Mouse (Mus musculus) cerebellum, adult 11-12 months (tissue): ENCODE data around the gene Cdca5.

Source experiments
- DNase-seq: peaks from one replicate; pipeline ENCODE4 v3.0.0; 2022

Gene Cdca5

DNA sequence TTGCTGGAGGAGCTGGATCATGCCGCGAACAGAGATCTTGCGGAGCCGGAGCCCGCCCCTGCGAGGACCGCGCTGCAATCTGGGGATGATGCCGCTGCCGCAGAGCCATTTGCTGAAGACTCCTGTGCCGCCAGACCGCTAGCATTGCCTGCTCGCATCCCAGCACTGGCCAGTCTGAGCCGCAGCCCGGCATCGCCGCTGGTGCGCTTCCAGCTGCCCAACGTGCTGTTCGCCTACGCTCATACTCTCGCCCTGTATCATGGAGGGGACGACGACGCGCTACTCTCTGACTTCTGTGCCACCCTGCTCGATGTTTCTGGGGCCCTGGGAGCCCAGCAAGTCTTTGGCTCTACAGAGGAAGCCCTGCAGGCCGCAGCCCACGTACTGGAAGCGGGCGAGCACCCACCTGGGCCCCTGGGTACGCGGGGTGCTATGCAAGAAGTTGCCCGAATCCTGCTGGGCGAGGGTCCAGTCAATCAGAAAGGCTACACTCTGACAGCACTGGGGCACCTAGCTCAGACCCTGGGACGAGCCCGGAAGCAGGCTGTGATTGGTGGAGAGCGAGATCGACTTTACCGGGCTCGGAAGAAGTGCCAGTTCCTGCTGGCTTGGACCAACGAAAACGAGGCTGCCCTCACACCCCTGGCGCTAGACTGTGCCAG is 23.0 kb upstream of the Cdca5 start:
- DNase-seq: peak; percentile 59

DNA sequence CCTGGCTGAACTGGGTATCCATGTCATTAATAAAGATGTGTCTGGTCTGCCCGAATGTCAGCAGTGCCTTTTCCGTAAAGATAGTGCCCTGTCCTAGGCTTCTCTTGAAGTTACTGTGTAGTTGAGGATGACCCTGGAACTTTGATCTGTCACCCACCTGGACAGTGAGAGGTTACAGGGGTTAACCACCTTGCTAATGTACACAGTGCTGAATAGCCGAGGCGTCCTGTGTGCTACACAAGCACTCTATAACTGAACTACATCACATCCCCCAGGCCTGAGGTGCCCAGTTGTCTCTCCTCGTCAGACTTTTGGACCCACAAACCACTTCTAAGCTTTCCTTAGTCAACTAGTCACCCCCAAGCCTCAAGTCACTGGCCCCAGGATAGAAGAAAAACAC is 22.4 kb upstream of the Cdca5 start:
- no peak for DNase-seq

DNA sequence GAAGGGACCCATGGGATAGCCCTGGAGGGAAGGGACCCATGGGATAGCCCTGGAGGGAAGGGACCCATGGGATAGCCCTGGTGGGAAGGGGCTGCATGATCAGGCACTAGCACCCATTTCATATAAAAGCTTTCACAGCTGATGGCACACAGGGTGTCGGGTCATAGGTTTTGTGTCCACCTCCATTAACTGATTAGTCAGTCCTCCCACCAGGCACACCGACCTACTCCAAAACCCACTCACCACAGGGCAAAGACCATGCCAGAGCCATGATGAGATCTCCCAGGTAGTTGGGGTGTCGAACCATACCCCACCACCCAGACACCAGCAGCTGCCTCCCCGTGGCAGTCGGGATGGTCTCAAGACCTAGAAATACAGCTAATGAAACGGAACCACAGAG is 21.7 kb upstream of the Cdca5 start:
- DNase-seq: peak; percentile 36

DNA sequence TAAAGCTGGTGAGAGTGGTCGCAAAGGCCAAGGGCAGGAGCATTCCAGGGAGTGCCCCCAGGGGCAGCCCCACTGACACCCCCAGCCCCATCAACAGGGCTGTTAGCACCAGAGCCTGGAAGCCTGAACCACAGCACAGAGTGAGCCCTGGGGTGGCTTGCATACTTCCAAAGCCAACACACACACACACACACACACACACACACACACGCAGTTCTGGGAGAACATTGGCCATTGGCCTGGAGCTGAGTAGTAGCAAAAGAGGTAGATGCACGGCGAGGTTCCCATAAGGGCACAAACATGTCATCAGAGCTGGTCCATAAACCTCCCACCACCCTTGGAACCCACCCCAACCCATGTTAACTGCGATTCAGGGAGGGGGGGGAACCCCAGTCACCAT is 18.2 kb upstream of the Cdca5 start:
- no peak for DNase-seq

DNA sequence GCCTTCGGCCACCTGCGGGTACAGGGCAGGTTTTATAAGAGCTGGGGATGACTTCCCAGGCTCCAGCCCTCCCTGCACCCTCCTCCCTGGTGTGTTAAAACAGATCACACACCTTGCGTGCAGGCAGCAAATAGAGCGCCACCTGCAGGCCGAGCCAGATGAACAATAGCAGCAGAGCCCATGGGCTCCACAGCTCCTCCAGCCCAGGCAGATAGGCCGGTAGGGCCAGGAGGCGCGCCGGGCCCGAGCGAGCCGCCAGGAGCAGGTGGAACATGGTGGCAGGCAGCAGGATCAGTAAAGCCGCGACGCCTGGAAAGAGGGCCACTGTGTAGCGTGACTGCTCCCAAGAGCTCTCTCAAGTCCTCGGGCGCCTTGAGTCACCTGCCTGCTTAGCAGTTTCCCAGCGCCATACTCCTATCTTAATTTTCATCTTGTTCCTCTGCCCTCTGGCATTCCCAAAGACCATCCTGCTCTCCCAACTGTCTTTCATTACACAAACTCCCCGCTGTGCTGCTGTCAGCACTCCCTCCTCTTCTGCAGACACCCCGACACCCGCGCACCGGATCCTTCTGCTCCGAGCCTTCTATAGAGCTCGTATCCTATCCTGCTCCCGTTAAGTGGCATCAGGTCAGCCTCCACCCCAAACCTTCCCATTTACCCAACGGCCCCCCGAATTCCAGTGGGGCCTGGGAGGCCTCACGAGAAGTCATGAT is 17.6 kb upstream of the Cdca5 start:
- DNase-seq: peak; percentile 90

DNA sequence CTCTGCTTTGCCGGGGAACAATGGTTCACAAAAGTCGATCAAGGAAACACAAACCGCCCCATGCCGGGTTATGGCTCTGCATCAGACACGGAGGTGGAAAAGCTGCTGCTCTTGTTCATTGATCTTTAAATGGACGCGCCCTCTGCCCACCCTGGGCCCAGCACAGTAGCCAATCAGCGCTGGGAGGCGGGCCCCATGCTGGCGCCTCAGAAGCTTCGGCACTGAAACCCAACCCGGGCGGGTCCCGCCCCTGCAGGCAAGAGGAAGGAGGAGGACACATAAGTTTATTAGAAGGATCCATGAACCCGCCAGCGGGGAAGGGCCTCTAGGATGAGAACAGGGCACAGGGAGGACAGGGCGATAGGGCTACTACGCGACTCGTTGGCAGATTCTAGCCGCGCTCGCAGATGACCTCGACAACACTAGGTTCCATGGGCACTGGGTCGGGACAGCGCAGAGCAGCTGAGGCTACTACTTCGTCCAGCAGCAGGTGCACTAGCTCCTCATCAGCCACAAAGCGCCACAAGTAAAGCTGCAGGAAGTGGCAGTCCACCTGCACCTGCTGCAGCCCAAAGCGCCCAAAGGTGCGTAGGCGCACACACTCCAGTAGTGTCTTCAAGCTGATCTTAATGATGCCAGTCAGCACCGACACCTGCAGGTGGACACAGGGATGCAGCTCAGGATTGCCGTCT is 16.9 kb upstream of the Cdca5 start, which contains the start of gene Tm7sf2:
Tm7sf2 (minus strand) TSS at position 650 of the 692 bp plus-strand sequence.
- peak; percentile 86 for DNase-seq

DNA sequence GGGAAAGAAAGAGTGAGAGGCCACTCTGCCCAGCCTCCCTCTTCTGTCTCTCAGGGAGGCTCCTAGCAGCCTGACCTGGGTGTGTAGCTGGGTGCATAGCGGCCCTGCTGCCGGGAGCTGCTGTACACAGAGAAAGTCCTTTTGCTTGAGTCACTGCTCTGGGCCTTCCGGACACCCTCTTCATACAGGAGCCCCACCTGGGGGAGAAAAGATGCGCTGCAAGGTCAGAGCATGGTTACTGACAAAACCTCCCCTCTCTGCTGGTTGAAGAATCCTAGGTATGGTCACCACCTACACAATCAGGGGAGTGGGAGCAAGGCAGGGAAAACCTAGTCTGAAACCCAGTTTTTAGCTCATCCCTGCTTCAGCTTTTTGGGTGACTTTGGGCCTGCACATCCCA is 15.8 kb upstream of the Cdca5 start:
- no peak for DNase-seq

DNA sequence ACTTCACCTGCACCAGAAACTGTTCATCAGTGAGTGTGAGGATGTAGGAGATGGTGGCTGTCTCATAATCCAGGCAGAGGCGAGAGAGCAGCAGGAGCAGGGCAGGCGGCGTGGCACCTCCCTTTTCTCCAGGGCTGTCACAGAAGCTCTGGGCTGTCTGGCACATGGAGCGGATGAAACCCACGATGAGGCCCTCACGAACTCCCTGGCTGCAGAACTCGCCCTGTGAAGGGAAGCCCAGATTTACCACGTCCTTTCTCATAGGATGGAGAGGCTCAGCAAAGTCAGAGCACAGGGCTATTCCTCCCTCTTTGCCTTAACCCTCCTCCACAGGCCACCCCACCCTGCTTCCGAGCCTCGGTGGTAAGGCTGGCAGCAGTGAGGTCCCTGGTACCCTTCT is 14.9 kb upstream of the Cdca5 start:
- no peak for DNase-seq

DNA sequence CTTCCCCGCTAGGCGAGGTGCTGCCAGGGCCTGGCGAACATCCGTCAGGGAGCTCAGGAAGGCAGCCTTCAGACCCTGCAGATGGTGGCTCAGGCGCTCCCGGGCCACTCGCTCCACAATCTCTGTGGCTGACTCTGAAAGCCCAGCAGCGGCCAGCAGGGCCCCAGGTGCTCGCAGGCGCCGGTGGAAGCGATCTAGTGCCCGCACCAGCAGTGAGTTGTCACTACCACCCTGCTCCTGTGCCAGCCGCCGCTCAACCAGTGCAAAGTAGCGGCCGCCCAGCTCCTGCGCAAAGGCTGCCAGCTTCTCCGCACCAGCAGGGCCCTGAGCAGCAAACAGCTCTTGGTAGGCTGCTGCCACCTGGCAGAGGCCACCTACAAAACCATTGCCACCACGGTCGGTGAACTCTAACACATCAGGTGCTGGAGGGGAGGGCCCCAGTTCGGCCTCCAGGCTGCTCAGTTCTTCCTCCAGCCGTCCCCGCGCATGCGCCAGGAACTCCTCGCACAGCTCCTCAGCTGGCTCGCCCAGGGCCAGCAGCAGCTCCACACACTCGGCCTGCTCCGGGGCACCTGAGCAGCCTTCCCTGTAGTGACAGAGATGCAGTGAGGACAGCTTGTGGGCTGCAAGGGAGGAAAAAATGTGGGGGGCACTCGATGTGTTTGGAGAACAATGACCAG is 14.1 kb upstream of the Cdca5 start:
- no peak for DNase-seq

DNA sequence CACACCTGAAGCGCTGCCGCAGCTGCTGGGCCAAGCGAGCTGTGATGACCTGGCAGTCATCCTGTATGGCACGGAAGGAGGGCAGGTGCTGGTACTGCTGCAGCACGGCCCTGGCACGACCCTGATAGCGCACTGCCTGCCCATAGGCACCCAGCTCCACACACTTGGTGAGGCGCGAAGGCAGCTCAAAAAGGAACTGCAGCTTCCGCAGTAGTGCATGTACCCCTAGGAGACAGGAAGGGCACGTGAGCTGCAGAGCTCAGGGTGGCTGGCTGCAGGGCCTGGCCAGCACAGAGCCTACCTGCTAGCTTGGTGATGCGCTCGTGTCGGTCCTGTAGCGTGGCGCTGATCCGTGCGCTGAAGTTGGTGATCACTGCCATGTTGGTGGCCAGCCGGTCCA is 13.5 kb upstream of the Cdca5 start:
- DNase-seq: no peak

DNA sequence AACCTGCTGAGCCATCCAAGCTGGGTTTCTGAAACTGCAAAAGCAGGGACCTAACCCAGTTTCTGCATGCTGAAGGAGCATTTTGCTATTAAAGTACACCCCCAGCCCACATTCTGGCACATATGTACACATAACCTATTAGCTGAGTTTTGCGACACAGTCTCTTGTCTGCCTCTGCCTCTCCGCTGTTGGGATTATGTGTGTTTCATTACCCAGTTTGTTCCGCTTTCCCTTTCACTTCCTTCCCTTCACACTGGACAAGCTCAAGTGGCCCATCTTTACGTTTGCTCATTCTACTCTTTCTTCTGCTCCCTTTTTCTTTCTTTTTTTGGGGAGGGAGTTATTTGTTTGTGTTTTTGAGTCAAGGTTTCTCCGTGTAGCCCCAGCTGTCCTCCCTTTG is 10.9 kb upstream of the Cdca5 start:
- DNase-seq: no peak

DNA sequence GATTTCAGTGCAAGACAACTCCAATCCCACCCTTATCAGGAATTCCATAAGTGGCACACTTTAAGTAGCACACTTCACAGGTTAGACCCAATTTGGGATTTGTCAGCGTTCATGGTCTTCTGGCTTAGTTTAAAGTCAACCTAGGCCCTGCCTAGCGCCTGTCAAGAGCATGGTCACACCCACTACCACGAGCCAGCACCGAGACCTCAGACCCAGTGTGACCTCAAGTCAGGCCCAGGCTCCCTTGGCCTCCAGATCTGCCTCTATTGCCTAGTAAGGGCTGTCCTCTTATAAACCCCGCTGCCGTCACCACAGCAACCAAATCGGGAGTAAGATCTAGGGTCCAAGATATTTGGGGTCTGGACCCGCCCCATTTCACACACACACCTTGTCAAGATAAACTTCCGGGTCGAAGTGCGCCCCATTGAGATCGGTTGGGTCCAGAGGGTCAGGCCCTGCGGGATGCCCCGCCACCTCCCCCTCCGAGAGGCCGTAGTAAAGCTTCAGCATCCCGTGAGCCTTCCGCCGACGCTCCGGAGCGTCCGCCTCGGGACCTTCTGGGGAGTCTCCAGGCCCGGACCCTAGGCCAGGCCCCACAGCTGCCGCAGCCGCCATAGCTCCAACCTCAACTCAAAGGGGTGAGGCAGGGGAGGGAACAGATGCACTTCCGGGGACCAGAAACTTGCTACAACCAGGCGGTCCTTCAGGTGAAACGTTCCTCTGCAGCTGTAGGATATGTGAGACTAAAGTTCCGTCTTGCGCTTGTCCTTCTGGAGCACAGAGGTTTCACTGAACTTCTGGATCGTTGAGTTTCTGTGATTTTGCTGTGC is 8.0 kb upstream of the Cdca5 start, which contains the start of gene Vps51:
Vps51 (minus strand) TSS at position 668 of the 830 bp plus-strand sequence.
- peak; percentile 84 for DNase-seq

DNA sequence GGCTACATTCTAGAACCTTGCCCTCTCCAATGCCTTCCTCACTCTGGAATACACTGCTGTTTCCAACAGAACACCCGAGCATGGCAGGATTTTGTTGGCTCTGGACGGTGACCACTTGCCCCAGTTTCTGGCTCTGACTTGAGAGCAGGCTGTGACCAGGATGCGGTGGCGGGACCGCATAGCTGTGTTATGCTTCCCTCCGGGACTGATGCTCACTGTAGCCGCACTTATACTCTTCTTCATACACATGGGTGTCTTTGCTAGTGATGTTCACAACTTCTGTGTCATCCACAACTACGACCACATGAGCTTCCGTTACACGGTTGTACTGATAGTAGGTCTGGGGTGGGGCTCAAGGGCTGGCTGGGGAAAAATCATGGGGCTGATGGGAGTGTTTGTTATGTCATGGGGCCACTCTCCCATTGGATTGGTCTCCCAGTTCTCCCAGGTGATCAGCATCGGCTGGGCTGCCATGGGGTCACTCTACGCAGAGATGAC is 4.8 kb upstream of the Cdca5 start, which contains the start of gene Tmem262:
Tmem262 (plus strand) TSS at position 51 of the 498 bp plus-strand sequence.
- no peak for DNase-seq

DNA sequence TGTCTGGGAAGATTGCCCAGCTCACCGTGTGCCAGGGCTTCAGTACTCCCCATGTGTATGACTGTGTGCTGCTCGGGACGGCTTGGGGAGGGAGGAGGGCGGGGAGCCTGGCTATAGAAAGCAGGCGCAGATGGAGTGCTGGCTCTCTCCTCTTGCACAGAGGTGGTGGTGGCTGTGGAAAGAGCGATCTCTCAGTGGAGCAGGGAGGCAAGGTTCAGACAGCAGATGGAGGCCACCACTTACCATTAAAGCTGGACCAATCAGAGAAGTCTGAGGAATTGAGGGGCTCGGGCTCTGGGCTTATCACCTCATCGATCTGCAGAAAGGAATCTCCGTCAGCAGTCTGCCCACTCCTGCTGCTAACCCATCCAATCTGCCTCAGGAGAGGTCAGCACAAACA is 2.6 kb upstream of the Cdca5 start, which contains the start of gene Gm28374:
Gm28374 (minus strand) TSS at position 101 of the 400 bp plus-strand sequence.
- no peak for DNase-seq

DNA sequence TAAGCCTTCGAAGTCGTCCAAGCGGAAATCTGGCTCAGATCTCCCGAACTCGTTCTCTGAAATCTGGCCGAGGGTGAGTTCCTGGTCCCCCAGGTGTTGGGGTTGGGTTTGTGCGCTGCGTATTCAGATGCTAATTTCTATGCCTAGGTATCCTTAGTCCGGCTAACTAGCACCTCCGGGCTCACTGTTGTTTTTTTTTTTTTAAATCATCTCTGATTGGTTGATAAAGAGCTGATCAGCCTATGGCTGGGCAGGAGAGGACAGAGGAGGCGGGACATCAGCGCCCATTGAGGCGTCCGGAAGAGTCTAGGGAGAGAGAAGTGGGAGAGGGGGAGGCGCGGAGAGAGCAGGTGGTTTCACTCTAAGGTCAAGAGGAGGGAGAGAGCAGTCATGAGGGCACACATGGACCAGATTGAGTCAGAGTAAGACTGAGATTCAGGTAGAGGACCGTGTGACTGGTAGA is 665 bp downstream of the Cdca5 start:
- DNase-seq: no peak

DNA sequence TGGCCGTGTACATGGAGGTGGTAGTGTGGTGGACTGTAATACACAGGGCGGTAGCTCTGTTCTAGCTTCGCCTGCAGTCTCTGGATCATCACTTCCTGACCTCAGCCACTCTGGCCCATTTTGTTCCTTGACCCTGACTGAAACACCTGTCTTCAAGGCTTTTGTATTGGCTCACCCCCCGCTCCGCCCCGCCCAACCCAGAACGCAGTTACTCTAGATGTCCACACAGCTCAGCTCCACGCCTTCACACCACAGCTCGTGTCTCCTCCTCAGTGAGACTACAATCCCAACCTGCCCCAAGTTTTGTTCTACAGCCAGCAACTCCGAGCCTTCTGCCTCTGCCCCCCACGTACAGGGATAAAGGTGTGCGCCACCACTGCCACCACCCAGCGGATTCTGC is 4.1 kb downstream of the Cdca5 start:
- no peak for DNase-seq

DNA sequence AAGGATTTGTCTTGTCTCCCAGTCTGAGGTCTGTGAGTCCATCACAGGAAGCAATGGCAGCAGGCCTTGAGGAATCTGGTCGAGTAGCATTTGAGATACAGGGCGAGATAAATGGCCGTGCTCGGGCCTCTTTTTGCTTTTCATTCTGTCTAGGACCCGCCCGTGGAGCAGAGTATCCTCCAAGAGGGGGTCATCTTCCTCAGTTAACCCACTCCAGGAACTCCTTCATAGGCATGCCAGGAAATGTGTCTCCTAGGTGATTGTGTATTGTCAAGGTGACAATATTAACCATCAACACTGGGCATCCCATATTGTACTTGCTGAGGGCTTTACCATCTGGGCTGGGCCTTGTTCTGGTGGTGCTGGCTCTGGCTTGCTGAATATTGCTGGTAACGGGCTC is 9.3 kb downstream of the Cdca5 start, which contains the start of gene AC131692.1:
AC131692.1 (plus strand) TSS at position 301 of the 400 bp plus-strand sequence.
- DNase-seq: no peak

DNA sequence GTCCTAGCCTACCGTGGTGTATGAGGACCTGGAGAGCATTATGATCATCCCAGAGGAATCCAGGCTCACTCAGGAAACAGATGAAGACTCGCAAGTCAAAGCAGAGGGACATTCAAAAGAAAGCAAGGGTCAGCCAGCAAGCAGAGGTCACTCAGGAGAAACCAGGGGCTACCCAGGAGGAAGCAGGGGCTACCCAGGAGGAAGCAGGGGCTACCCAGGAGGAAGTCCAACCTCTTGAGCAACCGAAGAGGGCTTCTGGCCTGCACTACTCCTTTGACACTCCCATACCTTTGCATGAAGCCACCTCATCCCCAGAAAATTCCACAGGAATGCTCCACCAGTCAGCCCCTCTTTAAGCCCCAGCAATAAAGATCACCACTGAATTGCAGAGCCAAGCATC is 13.1 kb downstream of the Cdca5 start:
- no peak for DNase-seq

DNA sequence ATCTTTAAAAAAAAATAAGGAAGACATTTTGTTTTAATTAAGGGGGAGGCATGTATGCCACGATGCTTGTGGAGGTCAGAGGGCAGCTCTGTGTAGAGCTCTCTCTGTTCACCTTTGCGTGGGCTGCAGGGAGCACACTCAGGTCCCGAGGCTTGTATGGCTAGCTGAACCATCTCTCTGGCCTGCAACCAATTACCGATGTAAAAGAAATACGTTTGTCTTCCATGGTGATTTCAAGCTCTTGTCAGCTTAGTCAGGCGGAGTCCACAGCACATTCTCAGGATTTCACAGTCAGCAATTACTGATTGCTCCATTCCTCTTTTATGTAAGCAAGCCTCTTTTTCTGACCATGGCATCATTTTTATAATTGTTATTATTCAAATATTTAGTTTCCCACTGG is 16.4 kb downstream of the Cdca5 start:
- DNase-seq: no peak

DNA sequence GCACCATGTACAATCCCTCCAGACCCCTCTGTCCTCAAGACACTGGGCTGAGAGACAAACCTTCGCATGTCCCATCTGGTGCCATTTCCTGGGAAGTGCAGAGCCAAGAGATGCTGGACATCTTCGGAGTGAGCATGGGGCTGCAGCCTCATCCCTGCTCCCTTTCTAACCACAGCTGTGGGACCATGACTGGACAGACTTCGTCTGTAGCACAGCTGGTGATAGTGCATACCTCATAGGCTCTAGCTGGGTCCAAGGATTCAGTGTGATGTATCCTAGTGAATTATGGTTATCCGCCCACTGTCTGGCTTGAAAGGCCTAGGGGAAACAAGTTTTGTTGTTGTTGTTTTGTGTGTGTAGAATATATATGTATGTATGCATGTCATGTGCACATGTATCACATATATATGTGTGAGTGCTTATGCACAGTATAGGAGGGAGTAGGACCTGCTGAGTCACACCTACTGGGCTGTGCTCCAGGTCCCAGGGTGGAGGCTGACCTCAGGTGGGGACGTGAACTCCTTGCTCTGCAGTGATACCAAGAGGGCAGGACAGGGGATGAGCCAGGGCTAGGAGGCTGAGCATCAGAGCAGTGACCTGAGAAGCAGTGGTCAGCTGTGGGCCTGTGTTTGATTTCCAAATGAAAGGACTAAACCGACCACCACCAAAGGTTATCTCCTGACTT is 17.5 kb downstream of the Cdca5 start:
- DNase-seq: no peak

DNA sequence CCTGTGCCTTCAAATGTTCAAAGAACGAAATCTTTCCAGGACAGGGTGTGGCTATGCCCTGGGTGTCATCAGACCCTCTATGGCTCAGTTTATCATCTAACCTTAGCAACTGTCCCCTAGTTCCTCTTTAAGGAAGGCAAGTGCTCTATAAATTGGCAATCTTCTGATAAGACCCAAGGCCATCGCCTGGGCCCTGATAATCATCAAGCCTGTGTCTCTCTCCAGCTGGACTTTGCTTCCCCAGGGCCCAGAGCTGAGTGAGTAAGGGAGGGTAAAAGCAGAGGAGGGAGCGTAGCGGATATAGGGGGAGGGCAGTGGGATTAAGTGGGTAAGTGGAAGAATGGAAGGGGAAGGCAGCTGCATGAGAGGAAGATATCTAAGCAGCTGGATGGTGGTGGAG is 19.7 kb downstream of the Cdca5 start:
- DNase-seq: no peak
